Mouse (Mus musculus) CD4-positive helper T cell, adult 2 months (primary cell): ENCODE data around the gene Lrrc8a.

Experiments
- DNase-seq: peaks from one replicate; pipeline ENCODE4 v3.0.0-alpha.2; 2012; ENCODE audit warnings: low read depth, missing footprints, low spot score

Gene Lrrc8a

DNA sequence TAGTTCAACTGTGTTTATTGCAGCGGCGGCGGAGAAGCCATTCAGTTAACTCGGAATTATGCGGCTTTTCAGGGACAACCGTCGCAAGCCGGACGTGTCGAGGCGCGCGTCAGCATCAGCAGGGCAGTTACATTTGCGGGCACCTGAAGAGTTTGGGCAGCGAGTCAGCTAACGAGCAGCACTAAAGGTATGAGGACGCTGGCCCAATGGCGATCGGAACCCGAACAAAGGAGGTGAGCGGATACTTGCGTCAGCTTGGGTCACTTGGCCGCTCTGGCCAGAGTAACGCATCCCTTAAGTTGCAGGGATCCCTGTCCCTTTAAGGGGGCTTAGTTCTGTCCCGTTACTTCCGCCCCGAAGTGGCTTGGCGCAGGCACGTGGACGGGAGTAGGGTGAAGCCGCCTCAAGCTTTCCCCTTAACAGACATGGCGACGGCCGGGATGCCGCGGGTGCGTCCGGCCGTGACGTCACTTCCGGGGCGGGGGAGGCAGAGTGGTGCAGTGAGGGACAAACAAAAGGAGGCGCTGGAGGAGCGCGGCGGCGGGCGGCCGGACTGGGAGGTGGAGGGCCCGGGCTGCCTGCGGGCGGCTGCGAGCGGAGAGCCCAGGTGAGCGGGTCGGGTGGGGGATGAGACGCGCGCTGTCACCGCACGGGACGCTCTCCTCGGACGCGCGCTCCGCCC is at the start of gene Lrrc8a:
Gene Lrrc8a (plus strand): TSS at position 517 of the 682 bp plus-strand sequence.
- peak; percentile 99 for DNase-seq

DNA sequence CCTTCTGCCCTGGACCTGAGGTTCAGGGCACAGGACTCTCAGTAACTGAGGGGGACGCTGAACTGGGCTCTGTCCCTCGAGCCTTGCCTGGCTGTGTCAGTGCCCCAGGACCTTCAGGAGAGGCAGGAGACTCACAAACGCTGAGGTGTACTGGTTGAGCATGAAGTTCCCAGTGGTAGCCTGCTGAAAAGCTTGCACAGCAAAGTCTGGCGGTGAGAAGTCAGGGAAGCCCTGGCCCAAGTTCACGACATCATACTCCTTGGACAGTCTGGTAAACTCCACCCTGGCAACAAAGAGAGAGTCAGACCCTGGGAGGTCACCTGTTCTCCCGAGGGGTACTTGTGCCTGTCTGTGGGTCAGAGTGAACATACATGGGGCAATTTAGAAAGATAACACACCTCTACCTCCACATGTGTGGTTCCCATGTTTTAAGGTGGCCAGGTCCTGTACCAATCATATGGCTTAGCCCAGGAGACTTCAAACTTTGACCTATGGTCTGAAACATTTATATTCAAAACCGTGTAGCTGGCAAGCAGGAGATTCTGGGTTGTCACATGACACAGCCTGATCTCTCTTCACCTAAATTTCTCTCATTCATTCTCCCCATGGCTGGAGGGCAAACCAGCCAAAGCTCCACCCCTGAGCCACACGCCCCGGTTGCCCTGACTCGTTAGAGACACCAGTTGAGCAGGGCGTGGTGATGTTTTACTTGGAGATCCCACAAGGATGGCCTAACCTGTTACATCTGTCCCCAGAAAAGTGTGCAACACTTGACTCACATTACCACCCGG is 45.5 kb upstream of the Lrrc8a start:
- no peak for DNase-seq

DNA sequence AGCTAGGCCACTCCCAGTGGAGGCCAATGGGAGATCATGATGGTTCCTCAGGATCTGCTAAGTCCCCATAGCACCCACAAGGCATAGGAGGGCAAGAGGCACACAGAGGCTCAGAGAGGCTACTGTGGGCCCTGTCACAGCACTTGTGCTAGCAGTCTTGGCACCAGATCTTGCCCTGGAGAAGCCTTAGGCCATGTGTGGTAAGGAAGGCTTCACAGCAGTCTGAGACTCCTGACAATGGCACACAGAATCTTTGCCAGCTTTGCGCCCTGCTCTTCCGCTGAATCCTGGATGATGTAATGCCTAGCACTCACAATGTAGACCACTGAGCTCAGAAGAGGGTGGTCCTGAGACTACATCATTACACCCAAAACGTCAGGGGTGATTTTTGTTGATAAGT is 42.9 kb upstream of the Lrrc8a start:
- no peak for DNase-seq

DNA sequence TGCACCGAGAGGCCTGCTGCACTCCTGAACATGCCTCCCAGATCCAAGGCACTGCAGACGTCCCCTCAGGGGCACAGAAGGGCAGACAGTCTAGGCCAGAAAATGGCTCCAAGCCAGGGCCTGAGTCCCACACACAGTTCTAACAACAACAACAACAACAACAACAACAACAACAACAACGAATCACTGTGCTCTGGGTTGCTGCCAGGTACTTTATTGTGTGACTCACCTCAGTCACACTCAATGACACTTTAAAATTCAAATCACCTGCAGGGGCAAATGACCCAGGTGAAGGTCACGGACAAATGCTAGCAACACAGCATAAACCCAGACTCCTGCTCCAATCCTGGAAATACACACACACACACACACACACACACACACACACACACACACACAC is 39.5 kb upstream of the Lrrc8a start:
- no peak for DNase-seq

DNA sequence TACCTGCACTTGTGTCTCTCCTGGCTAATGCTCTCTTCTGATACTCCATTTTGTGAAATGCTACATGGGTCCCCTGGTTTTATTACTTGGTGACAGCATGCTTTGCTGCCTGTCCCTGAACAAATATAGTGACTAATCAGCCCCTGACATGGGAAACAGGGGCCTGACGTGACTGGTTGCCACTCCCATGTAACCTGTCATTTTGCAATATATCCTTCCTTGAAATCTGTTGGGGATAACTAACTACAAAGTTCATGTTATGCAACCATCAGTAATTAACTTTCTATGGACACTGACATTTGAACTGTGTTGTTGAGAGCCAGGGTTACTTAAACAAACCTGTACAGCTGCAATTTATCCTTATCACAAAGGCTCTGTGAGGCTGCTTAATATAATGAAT is 37.5 kb upstream of the Lrrc8a start:
- no peak for DNase-seq

DNA sequence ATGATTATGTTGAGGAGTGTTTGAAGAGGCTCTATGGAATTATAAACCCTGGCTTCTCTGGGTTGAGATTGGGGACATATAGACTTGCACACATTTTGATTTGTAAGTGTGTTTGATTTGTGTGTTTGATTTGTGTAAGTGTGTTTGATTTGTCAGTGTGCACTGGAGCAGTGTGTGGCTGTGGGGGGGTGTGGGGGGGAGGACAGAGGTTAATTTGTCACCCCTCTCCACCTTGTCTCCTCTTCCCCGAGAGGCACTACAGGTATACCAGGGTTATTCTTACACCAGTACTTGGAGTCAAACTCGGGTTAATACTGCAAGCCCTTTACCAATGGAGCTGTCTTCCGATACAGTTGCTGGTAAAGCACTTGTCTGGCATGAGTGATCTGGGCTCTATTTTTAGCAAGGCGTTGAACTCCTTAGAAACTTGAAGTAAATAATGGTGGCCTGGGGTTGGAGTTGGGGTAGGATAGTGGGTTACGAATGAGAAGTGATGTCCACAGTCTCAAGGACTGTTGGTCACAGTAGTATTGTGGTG is 37.1 kb upstream of the Lrrc8a start:
- DNase-seq = no peak

DNA sequence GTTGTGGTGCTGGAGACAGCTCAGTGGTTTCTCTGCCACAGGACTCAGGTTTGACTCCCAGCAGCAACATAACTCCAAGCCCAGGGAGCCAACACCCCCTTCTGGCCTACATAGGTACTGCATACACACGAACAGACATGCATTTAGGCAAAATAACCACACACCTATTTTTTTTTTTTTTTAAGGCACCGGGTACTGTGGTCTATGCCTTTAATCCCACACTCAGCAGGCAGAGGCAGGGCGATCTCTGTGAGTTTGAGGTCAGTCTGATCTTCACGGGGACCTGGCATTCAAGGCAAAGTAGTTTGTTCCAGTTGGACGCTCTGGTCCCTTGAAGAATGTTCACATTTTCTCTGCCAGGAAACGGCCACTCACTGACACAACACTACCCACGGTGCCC is 34.1 kb upstream of the Lrrc8a start:
- peak; percentile 64 for DNase-seq

DNA sequence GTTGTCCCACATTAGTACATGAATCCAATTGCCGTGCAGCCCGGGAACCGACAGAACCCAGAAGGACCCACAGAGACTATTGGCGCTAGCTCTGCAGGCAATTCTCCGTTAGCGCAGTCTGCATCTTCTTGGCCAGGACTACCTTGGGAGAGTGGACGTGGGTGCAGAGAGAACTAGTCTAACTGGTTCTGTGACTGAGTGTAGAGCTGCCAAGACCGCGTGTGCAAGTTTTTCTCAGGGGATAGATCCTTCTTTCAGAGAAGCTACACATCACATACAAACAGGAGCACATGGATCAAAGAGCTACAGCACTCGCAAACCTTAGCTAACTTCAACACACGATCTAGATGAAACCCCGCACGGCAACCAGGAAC is 32.3 kb upstream of the Lrrc8a start:
- DNase-seq = no peak

DNA sequence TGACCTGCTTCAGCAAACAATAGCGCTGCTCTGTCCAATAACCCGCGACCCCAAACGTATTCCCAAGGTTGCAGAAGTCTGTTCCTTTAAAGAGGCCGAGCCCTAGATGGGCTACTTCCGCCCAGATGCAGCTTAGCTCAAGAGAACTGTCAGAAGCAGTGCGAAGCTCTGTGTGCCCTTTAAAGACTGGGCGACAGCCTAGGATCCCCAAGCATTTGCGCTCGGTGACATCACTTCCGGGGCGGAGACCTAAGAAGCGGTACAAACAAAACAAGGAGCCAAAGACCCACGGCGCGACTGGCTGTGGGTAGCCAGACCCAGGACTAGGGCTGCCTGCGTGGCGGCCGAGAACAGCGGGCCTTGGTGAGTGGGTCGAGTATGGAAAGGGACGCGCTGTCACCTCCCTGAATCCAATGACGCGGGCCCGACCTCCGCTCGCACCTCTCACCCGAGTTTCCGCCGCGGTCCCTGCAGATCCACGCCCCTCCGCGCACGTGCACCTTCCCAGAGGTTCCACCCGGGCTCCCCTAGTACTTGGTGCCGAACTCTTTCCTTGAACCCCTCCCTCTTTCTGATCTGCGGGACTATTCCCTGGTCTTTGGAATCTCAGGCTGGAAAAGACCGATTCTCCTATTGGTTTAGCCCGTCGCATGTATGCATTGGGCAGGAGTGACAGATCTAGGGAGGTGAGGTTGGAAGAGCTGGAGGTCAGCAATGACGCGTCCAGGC is 31.7 kb upstream of the Lrrc8a start, which contains the start of gene Kyat1:
Gene Kyat1 (minus strand): TSS at position 219 of the 729 bp plus-strand sequence.
- DNase-seq = peak; percentile 95

DNA sequence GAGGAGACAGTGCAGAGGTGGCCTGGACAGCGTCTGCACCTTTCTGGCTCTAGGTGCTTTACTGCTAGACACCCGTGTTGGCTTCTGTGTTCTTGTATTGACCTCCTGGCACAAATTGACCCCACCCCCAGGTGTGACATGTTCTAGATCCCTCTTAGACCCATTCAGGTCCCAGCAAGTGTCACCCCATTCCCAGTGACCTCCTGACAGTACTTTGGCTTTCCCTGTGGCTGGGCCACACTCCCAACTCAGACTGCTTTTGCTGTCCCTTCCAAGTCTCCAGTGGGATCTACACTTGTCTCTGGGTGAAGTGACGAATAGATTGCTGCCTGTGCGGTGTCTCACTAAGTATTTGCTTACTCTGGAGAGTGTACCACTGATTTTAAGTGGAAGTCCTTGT is 30.1 kb upstream of the Lrrc8a start:
- DNase-seq = no peak

DNA sequence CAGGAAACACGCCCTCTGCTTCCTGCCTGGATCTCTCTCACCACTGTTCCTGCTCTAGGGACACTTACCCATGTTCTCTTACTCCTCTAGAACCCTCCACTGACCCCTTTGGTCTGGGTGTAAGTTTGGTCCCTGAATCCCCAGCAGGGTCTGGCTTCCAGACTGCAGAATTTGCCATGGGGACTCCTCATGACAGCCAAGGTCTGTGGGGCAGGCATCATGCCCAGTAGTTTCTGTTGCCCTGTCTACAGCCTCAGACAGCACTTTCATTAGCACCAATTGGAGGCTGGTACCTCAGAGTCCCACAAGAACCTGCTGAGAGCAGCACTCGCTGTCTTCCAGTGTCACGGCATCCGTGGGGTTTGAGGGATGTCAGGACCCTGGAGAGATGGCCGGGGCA is 29.6 kb upstream of the Lrrc8a start:
- DNase-seq = no peak

DNA sequence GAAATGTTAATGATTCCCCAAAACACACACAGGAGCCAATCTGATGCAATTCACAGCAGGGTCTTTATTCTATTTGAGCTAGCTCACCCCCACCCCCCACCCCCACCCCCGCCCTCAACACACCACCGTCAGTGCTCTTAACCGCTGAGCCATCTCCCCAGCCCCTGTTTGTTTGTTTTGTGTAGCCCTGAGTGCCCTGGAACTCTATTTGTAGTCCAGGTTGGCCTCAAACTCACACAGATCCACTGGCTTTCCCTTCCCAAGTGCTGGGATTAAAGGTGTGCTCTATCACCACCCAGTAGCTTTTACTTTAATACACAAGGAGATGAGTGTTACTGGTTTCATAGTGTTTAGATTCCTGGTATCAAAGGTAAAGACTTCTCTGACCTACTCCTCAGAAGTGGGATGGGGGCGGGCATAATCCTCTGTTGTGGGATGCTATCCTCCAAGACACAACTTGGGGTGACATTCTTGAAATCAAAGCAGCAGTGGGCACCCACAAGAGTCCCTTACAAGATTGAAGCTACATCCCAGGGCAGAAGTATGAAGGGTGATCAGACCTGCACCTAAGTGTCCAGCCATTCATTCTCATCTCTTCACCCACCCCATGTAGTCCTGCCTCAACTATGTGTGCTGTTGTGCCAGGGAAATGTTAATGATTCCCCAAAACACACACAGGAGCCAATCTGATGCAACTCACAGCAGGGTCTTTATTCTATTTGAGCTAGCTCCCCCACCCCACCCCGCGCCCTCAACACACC is 25.9 kb upstream of the Lrrc8a start:
- DNase-seq = no peak

DNA sequence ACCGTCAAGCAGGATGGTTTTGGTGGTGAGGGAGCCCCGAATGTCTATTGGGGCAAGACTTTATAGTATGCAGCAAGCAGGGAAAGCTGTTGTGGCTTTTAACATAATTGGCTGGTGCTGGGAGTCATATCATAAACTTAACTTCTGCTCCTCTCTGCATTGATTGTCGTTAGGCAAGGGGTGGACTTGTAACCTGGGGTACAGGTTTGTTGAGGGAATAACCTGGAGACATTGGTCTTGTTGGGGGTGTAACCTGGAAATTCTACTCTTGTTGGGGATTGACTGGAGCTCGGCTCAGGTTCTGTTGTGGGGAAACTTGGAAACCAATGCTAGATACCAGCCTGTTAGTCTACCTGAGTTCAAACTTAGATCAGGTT is 25.4 kb upstream of the Lrrc8a start:
- DNase-seq = no peak

DNA sequence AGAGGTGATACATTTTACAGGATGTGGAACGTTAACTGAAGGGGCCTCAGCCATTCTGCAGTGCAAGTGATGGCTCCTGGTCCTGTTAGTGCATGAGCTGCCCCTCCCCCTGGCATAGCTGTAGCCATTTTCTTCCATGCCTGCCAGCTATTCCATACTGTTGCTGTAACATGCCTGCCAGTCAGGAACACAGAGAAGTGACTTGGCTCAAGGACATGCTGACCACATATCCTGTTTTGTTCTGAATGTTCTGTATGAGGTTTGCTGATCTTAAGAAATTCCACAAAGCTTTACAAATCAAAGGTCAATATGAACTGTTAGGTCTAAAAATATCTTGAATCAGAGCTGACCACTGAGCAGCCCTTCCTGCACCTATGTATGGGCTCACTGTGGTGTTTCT is 24.6 kb upstream of the Lrrc8a start:
- DNase-seq = no peak

DNA sequence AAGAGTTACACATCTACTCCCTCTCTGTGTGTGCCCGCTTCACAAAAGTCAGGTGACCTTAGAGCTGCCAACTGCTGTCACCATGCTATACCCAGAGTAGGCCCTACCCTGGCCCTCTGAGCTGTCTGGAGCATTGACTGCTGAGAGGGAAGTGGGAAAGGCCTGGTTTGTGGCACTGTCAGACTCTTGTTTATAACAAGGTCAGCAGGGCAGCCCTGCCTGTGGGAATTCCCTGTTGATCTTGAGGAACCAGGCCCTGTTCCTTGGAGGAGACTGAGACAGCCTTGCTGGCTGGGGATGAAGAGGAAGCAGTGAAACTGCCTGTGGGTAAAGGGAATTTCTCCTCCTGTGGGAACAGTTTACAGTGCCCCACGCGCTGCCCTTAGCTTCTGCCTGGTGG is 22.8 kb upstream of the Lrrc8a start:
- no peak for DNase-seq

DNA sequence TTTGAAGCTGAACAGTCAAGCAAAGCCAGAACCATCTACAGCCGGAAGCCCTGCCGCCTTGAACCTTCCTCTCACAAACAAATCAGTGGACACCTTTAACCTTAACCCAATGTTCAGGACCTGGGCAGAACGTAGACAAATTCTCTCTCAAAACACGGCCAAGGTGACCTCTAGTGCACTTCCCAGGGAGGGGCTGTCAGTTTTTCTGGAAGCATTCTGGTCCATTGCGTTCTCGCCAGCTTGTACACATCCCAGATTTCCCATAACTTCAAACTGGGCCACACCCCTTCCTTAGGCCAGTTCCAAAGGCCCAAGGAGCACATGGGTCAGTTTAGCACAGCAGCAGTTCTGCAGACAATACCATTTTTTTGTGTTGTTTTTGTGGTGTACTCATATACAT is 22.0 kb upstream of the Lrrc8a start:
- DNase-seq = no peak

DNA sequence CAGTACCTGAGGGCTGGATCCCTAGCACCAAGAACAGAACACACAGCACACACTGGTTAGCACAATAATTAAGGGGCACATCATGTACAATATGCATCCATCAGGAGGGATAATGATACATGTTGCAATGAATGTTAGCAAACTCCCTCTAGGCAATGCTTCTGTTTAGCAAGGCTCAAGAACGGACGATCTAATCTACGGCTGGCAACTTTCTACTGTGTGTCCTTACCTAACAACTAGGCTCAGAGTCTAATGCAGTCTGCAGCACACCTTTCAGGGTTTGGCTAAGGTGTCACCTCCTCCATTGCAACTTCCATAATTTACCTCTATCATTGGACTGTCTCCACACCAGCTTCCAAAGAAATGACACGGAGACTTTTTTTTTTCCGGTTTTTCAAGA is 21.2 kb upstream of the Lrrc8a start:
- no peak for DNase-seq

DNA sequence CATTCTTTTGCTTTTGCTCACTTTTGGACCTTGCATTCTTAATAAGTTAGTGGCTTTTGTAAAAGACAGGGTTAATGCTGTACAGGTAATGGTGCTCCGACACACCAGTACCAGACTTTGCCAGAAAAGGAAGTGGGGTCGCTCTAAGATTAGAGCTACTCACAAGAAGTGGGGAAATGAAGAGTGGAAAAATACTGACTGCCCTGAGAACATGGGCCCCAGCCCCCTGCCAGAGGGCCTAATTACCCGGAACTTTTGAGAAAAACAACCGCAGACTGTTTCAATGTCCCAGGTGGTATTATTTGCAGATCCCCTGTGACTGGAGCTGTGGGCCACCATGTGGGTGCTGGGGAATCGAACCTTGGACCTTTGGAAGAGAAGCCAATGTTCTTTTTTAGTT is 1.9 kb upstream of the Lrrc8a start:
- DNase-seq = peak; percentile 14

DNA sequence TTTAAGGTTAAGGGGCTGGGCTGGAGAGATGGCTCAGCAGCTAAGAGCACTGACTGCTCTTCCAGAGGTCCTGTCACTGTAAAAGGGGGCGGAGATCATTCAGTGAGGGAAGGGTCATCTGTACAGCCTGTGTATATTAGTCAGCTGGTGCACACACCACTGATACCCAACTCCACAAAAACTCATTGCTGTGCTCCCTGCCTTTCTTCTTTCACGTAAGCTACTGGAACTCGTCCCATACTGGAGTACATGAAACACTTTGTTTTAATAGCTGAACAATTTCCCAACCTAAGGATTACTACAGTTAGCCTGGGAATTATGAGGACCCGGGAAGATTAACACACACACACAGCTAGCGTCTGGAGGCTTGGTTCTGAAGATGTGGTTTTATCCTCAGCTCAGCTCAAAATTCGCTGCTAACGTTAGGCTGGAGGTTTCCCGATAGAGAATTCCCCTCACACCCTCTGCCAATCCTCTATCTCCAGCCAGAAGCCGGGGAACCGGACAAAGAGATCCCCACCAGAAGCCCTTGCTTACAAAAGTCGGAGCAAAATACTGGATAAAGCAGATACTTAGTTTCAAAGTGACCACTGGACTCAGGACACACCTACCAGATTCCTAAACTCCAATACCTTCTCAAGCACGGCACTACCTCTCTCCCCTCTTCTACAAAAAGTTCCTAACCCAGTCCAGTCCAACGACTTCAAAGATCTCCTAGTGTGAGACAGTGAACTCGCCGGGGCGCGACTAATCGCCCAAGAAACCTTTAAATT is 903 bp upstream of the Lrrc8a start:
- DNase-seq = no peak

DNA sequence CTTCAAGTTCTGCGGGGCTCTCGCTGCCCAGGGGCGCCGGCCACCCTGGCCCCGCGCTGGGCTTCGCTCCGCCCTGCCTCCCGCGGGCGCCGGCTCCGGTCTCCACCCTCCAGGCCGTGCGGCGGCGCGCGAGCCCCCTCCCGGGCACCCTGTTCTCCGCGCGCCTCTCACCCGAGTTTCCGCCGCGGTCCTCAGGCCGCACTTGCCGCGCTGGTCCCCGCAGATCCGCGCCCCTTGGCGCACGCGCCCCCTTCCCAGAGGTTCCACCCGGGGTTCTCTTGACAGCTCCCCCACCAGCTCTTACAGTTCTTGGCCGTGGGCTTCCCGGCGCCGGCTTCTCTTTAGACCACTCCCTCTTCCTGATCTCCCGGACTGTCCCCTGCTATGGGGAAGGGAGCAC is 366 bp downstream of the Lrrc8a start:
- no peak for DNase-seq

DNA sequence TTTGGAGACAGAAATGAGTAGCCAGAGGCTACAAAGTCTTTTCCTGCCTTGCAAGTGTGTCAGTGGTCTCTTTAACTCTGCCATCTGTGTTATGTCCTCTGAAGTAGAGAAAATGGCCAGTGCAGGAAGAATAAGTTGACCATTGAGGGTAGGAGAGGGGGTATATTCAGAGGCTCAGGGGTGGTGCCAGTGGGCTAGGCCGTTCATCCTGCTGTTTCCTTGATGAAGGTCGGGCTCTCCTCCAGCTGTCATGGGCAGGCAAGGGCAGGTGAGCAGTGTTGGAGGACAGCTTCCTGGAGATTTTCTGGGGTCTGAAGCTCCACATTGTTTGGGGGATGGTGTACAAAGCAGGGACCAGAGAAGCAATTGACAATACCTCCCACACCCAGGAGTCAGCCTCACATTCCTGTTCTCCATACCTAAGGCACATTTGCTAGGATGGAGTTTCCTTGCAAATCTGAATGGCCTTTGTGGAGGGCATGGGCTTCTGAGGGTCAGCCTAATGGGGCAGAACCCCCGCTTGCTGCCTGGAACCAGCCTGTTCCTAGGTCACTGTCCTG is 1.5 kb downstream of the Lrrc8a start:
- no peak for DNase-seq
